Mouse (Mus musculus): ENCODE data around the gene Ppp6r2. TPM values are rescaled to one million over a fixed set of nuclear protein-coding genes. Genes with fewer than 3 reads are reported as not detected.
A peak's percentile ranks its signal among the peaks of the same experiment; 100 is the strongest.

The Ppp6r2 gene
- polyA plus RNA-seq, 1 experiment from 2014 or later = 12.4 TPM

DNA sequence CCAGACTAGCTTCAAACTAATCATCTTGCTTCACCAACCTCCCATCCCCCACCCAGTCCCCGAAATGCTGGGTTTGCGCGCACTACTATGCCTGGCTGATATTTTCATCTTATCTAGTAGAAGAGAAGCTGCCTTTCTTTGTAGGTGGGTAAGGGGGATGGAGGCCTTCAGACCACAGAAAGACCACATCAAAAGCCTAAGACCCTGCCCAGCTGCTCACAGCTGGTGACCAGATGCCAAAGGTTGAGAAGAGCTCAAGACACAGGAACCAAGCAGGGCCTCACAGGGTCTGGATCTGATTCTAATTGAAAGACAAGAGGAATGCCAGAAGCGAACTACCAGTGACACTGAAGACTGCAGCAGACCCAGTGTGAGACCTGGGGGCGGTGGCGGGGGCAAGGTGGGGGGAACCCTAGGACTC is 16.1 kb upstream of the Ppp6r2 start:
- H3K4me1 ChIP-seq = peaks cover 23% of the 10 kb centered on the region
- H3K27me3 ChIP-seq (ENCODE audit: insufficient read depth, poor library complexity, severe bottlenecking) = no peaks in the 10 kb centered on the region
- WGBS = 20% methylated on average over 6 of the region's 6 CpGs
- H3K9me3 ChIP-seq = no peaks in the 10 kb centered on the region
- H3K36me3 ChIP-seq = 0 out of 2 replicates have a peak, but pooled peaks cover 4% of the 10 kb centered on the region
- H3K27ac ChIP-seq = peak overlapping the region; percentile 100
- H3K4me3 ChIP-seq = peak overlapping the region; percentile 99
- no peak for DNase-seq (ENCODE audit: low spot score)

- H3K27ac ChIP-seq = peak overlapping the region; percentile 100
- H3K9me3 ChIP-seq = no peaks in the 10 kb centered on the region
- H3K4me3 ChIP-seq = peak overlapping the region; percentile 99
- WGBS = under 1% methylated on average over 25 of the region's 25 CpGs
- H3K4me1 ChIP-seq = peaks cover 23% of the 10 kb centered on the region
- DNase-seq (ENCODE audit: low spot score) = peak; percentile 95
- H3K36me3 ChIP-seq = 0 out of 2 replicates have a peak, but pooled peaks cover 4% of the 10 kb centered on the region
- no peaks in the 10 kb centered on the region for H3K27me3 ChIP-seq (ENCODE audit: insufficient read depth, poor library complexity, severe bottlenecking)
These were observed 15.6 kb upstream of the Ppp6r2 start for GRCm38 (mm10) chr15:89195690-89196312.

DNA sequence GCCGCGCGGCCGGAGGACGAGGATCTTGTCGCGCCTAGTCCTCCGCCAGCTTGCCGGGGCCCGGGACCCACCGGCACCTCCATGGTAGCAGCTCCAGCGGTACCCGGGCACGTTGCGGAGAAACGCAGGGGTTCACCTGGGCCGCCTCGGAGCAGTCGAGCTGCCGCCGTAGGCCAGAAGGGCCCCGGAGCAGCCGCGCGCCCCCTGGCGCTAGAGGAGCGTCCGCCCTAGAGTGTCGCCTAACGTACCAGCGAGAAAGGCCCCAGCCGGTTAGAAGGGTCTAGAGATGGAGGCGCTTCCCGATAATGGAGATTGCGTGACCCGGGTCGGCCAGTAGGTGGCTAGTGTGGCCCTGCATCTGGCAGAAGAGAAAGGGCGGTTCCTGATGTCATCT is 15.0 kb upstream of the Ppp6r2 start, which contains the start of gene Dennd6b:
Dennd6b (minus strand) TSS at position 184 of the 394 bp plus-strand sequence.
- Histone ChIP-seq H3K4me1 (peaks cover 23% of the 10 kb centered on the region), H3K36me3 (0 out of 2 replicates have a peak, but pooled peaks cover 3% of the 10 kb centered on the region), H3K9me3 (no peaks in the 10 kb centered on the region), H3K4me3 (peak within 1 kb of the TSS; percentile 99), H3K27me3 (ENCODE audit: insufficient read depth, poor library complexity, severe bottlenecking) (no peaks in the 10 kb centered on the region), H3K27ac (peak within 1 kb of the TSS; percentile 100)
- under 1% methylated on average over 38 of the region's 38 CpGs for WGBS
- DNase-seq (ENCODE audit: low spot score) = peak; percentile 98

GRCm38 (mm10) chr15:89197056-89197455 is 14.3 kb upstream of the Ppp6r2 start:
- Histone ChIP-seq H3K27ac (peak overlapping the region; percentile 100), H3K27me3 (ENCODE audit: insufficient read depth, poor library complexity, severe bottlenecking) (no peaks in the 10 kb centered on the region), H3K4me1 (peaks cover 23% of the 10 kb centered on the region), H3K36me3 (no peaks in the 10 kb centered on the region), H3K9me3 (no peaks in the 10 kb centered on the region), H3K4me3 (peak overlapping the region; percentile 99)
- peak; percentile 68 for DNase-seq (ENCODE audit: low spot score)
- 69% methylated on average over 15 of the region's 15 CpGs for WGBS

GRCm38 (mm10) chr15:89207457-89207856 is 3.9 kb upstream of the Ppp6r2 start:
- Histone ChIP-seq H3K27me3 (ENCODE audit: insufficient read depth, poor library complexity, severe bottlenecking) (no peaks in the 10 kb centered on the region), H3K4me1 (peaks cover 10% of the 10 kb centered on the region), H3K4me3 (no peak overlapping the region), H3K27ac (no peak overlapping the region), H3K36me3 (no peaks in the 10 kb centered on the region), H3K9me3 (peaks cover 5% of the 10 kb centered on the region)
- DNase-seq (ENCODE audit: low spot score) = no peak
- 86% methylated on average over 4 of the region's 4 CpGs for WGBS

- peak overlapping the region; percentile 55 for H3K4me3 ChIP-seq
- H3K27me3 ChIP-seq (ENCODE audit: insufficient read depth, poor library complexity, severe bottlenecking) = no peaks in the 10 kb centered on the region
- H3K4me1 ChIP-seq = peaks cover 15% of the 10 kb centered on the region
- peak overlapping the region; percentile 78 for H3K27ac ChIP-seq
- no peaks in the 10 kb centered on the region for H3K36me3 ChIP-seq
- 20% methylated on average over 22 of the region's 22 CpGs for WGBS
- no peaks in the 10 kb centered on the region for H3K9me3 ChIP-seq
- DNase-seq (ENCODE audit: low spot score) = peak; percentile 84
These were observed 1.2 kb upstream of the Ppp6r2 start for GRCm38 (mm10) chr15:89209886-89210761.

DNA sequence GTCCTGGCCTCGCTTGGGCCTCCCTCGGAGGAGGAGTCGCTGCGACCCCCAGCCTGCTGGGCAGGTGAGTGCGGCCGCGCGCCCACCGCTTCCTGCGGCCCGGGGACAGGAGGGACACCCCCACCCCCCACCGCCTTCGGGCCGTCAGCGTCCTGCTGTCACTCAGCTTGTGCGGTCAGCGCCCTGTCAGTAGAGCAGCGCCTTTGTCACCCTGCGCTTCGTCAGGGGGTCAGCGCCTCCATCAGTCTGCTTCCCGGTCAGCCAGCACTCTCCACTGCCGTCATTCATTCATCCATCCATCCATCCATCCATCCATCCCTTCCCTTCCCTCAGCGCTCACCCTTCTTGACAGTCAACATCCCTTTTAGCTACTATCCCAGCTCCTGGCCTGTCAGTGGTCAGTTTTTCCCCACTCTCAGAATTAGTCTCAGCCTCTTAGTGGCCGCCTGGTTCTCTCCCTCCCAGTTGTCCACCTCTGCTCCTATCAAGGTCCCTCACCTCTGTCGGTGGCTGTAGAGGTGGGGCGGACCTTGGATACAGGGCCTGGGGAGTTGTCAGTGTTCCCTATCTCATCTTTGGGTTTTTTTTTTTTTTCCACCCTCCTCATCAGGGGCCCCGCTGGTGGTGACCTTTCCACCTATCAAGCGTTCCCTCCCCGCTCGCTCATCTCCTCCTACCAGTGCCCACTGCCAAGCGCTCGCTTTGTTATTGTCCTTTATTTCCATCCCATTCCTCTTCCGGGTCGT is 536 bp downstream of the Ppp6r2 start:
- Histone ChIP-seq H3K4me1 (peaks cover 19% of the 10 kb centered on the region), H3K36me3 (peaks cover 16% of the 10 kb centered on the region), H3K4me3 (peak overlapping the region; percentile 94), H3K27me3 (ENCODE audit: insufficient read depth, poor library complexity, severe bottlenecking) (no peaks in the 10 kb centered on the region), H3K9me3 (no peaks in the 10 kb centered on the region), H3K27ac (peak overlapping the region; percentile 97)
- 3% methylated on average over 35 of the region's 35 CpGs for WGBS
- DNase-seq (ENCODE audit: low spot score) = peak; percentile 82

- Histone ChIP-seq H3K27ac (0 out of 2 replicates have a peak overlapping the region, but pooled peaks have one; percentile 97), H3K4me3 (peak overlapping the region; percentile 94), H3K36me3 (peaks cover 16% of the 10 kb centered on the region), H3K27me3 (ENCODE audit: insufficient read depth, poor library complexity, severe bottlenecking) (no peaks in the 10 kb centered on the region), H3K9me3 (no peaks in the 10 kb centered on the region), H3K4me1 (peaks cover 19% of the 10 kb centered on the region)
- 51% methylated on average over 6 of the region's 6 CpGs for WGBS
- no peak for DNase-seq (ENCODE audit: low spot score)
These were observed 1.1 kb downstream of the Ppp6r2 start for GRCm38 (mm10) chr15:89212495-89212894.

- no peaks in the 10 kb centered on the region for H3K9me3 ChIP-seq
- H3K27me3 ChIP-seq (ENCODE audit: insufficient read depth, poor library complexity, severe bottlenecking) = no peaks in the 10 kb centered on the region
- 79% methylated on average over 3 of the region's 3 CpGs for WGBS
- H3K4me3 ChIP-seq = no peak overlapping the region
- DNase-seq (ENCODE audit: low spot score) = no peak
- H3K36me3 ChIP-seq = peaks cover 16% of the 10 kb centered on the region
- H3K27ac ChIP-seq = no peak overlapping the region
- H3K4me1 ChIP-seq = peaks cover 19% of the 10 kb centered on the region
These were observed 2.2 kb downstream of the Ppp6r2 start for GRCm38 (mm10) chr15:89213517-89213916.

DNA sequence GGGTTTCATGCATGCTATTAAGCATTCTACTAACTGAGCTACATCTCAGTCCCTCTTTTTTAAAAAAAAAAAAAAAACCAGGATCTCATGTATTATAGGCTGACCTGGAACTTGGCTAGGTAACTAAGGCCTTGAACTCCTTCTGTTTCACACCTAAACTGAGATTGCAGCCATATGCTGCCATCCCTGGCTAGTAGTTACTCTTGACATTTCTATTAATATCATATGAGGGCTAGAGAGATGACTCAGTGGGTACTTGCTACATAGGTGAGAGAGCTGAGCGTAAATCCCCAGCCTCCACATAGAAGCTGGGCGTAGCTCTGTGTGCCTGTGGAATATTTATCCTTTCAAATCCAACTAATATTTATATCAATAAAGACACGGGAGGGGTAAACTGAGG is 3.6 kb downstream of the Ppp6r2 start:
- Histone ChIP-seq H3K27ac (peak overlapping the region; percentile 29; the same call in 1 of the 2 replicates), H3K4me3 (no peak overlapping the region), H3K36me3 (peaks cover 16% of the 10 kb centered on the region), H3K9me3 (no peaks in the 10 kb centered on the region), H3K27me3 (ENCODE audit: insufficient read depth, poor library complexity, severe bottlenecking) (no peaks in the 10 kb centered on the region), H3K4me1 (peaks cover 19% of the 10 kb centered on the region)
- 88% methylated on average over 3 of the region's 3 CpGs for WGBS
- no peak for DNase-seq (ENCODE audit: low spot score)

GRCm38 (mm10) chr15:89215611-89216233 is 4.4 kb downstream of the Ppp6r2 start:
- Histone ChIP-seq H3K4me3 (no peak overlapping the region), H3K36me3 (peaks cover 16% of the 10 kb centered on the region), H3K27ac (peak overlapping the region; percentile 29; the same call in 1 of the 2 replicates), H3K4me1 (peaks cover 15% of the 10 kb centered on the region), H3K9me3 (no peaks in the 10 kb centered on the region), H3K27me3 (ENCODE audit: insufficient read depth, poor library complexity, severe bottlenecking) (no peaks in the 10 kb centered on the region)
- DNase-seq (ENCODE audit: low spot score) = no peak
- 78% methylated on average over 2 of the region's 2 CpGs for WGBS

DNA sequence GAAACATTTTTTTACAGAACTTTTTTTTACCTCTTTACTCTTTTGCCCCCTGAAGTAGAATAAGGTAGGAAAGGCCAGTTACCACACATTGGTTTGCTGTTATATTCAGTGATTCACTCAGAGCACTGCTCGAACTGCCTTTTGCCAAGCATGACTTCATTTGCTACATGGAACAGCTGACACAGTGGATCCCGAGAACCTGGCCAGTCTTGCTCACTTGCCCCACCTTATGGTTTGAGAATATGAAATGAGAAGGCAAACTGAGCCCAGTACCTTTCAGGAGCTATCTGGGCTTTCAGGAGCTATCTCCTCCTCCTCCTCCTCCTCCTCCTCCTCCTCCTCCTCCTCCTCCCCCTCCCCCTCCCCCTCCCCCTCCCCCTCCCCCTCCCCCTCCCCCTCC is 22.2 kb downstream of the Ppp6r2 start:
- peaks cover 7% of the 10 kb centered on the region for H3K36me3 ChIP-seq
- H3K9me3 ChIP-seq = no peaks in the 10 kb centered on the region
- no peak for DNase-seq (ENCODE audit: low spot score)
- WGBS = 58% methylated on average over 2 of the region's 2 CpGs
- H3K27ac ChIP-seq = no peak overlapping the region
- no peaks in the 10 kb centered on the region for H3K27me3 ChIP-seq (ENCODE audit: insufficient read depth, poor library complexity, severe bottlenecking)
- H3K4me3 ChIP-seq = no peak overlapping the region
- no peaks in the 10 kb centered on the region for H3K4me1 ChIP-seq

All from heart, embryonic 10.5 days (tissue).